Mouse (Mus musculus) CH12.LX (cell line): ENCODE data around the gene Mroh3. TPM values are rescaled to one million over a fixed set of nuclear protein-coding genes. Genes with fewer than 3 reads are reported as not detected.
A peak's percentile ranks its signal among the peaks of the same experiment; 100 is the strongest.

ENCODE experiments used
- DNase-seq: peaks from one replicate; pipeline ENCODE4 v3.0.0-alpha.2; 2013; ENCODE audit errors: extremely low read depth
- H3K27ac ChIP-seq: 2 replicates; pipeline ENCODE4 v1.5.1; 2012; ENCODE audit warnings: low read depth, mild to moderate bottlenecking, control low read depth, moderate library complexity; ENCODE audit not compliant: insufficient read depth
- H3K27me3 ChIP-seq: replicated peaks from 2 replicates; pipeline ENCODE3; 2012; ENCODE audit warnings: inconsistent platforms
- H3K36me3 ChIP-seq, 2 experiments: replicated peaks in 1 of 2; 2 replicates each; pipeline versions ENCODE3 to v1.6.1; 2012; ENCODE audit warnings: inconsistent platforms in 1 of 2, low read length in 1 of 2, mild to moderate bottlenecking in 1 of 2, mixed read lengths in 1 of 2, moderate library complexity in 1 of 2; ENCODE audit not compliant: control insufficient read depth in 1 of 2, insufficient read depth in 1 of 2
- H3K4me1 ChIP-seq, 2 experiments: 2 replicates each; pipeline ENCODE4 v1.6.1; 2012; ENCODE audit warnings: inconsistent platforms in 1 of 2, moderate library complexity in 1 of 2; ENCODE audit not compliant: insufficient read depth in 2 of 2, control insufficient read depth in 1 of 2
- H3K4me2 ChIP-seq: 2 replicates; pipeline ENCODE4 v1.6.1; 2012; ENCODE audit warnings: low read depth, mild to moderate bottlenecking, control low read depth; ENCODE audit not compliant: poor library complexity, insufficient read depth, severe bottlenecking
- H3K4me3 ChIP-seq, 3 experiments: fragments of 150-350 bp in 1 of 3; sonication (generic) in 1 of 3; replicated peaks in 1 of 3; 2 replicates each; pipeline versions ENCODE3 to v1.5.1; 2011 to 2012; ENCODE audit warnings: low read depth in 2 of 3, low read length in 2 of 3, mild to moderate bottlenecking in 2 of 3, moderate library complexity in 2 of 3, control low read depth in 1 of 3, improper control_type of control experiment in 1 of 3, inconsistent platforms in 1 of 3, mixed read lengths in 1 of 3; ENCODE audit not compliant: poor library complexity in 1 of 3
- H3K79me2 ChIP-seq: replicated peaks from 2 replicates; pipeline ENCODE4 v1.6.1; 2012; ENCODE audit warnings: mild to moderate bottlenecking, moderate library complexity; ENCODE audit not compliant: control insufficient read depth, poor library complexity, insufficient read depth, severe bottlenecking; ENCODE audit errors: extremely low read depth
- H3K9ac ChIP-seq: 2 replicates; pipeline ENCODE4 v1.6.1; 2012; ENCODE audit warnings: low read depth, mild to moderate bottlenecking, control low read depth, moderate library complexity; ENCODE audit not compliant: insufficient read depth
- H3K9me3 ChIP-seq: replicated peaks from 2 replicates; pipeline ENCODE3; 2012; ENCODE audit warnings: low read length, inconsistent platforms, mixed read lengths
- BHLHE40 ChIP-seq: IDR thresholded peaks from 2 replicates; pipeline ENCODE4 v1.6.1; 2011; ENCODE audit warnings: mild to moderate bottlenecking, low read depth, low read length, improper control_type of control experiment
- CTCF ChIP-seq, 2 experiments: IDR thresholded peaks in 1 of 2; conservative IDR thresholded peaks in 1 of 2; 2 replicates each; pipeline ENCODE4 v1.5.1; 2011 to 2012; ENCODE audit warnings: low read depth in 2 of 2, low read length in 2 of 2, improper control_type of control experiment in 1 of 2, inconsistent platforms in 1 of 2, mild to moderate bottlenecking in 1 of 2, moderate library complexity in 1 of 2
- ELF1 ChIP-seq: IDR thresholded peaks from 2 replicates; pipeline ENCODE4 v1.6.1; 2014; ENCODE audit warnings: low read depth, mild to moderate bottlenecking, inconsistent platforms, low read length, improper control_type of control experiment
- EP300 ChIP-seq: IDR thresholded peaks from 2 replicates; pipeline ENCODE4 v1.6.1; 2011; ENCODE audit warnings: low read length, improper control_type of control experiment
- JUN ChIP-seq: IDR thresholded peaks from 2 replicates; pipeline ENCODE4 v1.6.1; 2011; ENCODE audit warnings: low read depth, mild to moderate bottlenecking, low read length, improper control_type of control experiment, moderate library complexity; ENCODE audit not compliant: insufficient read depth
- JUND ChIP-seq: conservative IDR thresholded peaks from 2 replicates; pipeline ENCODE4 v1.6.1; 2011; ENCODE audit warnings: low read depth, low read length, improper control_type of control experiment
- MAFK ChIP-seq: IDR thresholded peaks from 2 replicates; pipeline ENCODE4 v1.6.1; 2011; ENCODE audit warnings: low read length, improper control_type of control experiment; ENCODE audit not compliant: insufficient replicate concordance
- MAZ ChIP-seq: IDR thresholded peaks from 2 replicates; pipeline ENCODE4 v1.6.1; 2012; ENCODE audit warnings: low read depth, mild to moderate bottlenecking, inconsistent platforms, low read length, improper control_type of control experiment, moderate library complexity
- MXI1 ChIP-seq: IDR thresholded peaks from 2 replicates; pipeline ENCODE4 v1.6.1; 2011; ENCODE audit warnings: mild to moderate bottlenecking, low read depth, low read length, improper control_type of control experiment
- NELFE ChIP-seq: IDR thresholded peaks from 2 replicates; pipeline ENCODE4 v1.6.1; 2011; ENCODE audit warnings: low read depth, low read length, improper control_type of control experiment
- NRF1 ChIP-seq: IDR thresholded peaks from 2 replicates; pipeline ENCODE4 v1.6.1; 2014; ENCODE audit warnings: low read depth, mild to moderate bottlenecking, inconsistent platforms, low read length, improper control_type of control experiment, moderate library complexity
- PAX5 ChIP-seq: IDR thresholded peaks from 2 replicates; pipeline ENCODE4 v1.6.1; 2012; ENCODE audit warnings: low read length, inconsistent platforms, mixed read lengths
- POLR2A ChIP-seq: IDR thresholded peaks from 2 replicates; pipeline ENCODE4 v1.6.1; 2011; ENCODE audit warnings: low read depth, mild to moderate bottlenecking, improper control_type of control experiment, low read length
- RAD21 ChIP-seq: IDR thresholded peaks from 2 replicates; pipeline ENCODE4 v1.6.1; 2011; ENCODE audit warnings: low read depth, mild to moderate bottlenecking, low read length, improper control_type of control experiment, moderate library complexity
- SIN3A ChIP-seq: IDR thresholded peaks from 2 replicates; pipeline ENCODE4 v1.6.1; 2012; ENCODE audit warnings: low read length, improper control_type of control experiment, inconsistent platforms
- SMC3 ChIP-seq: IDR thresholded peaks from 2 replicates; pipeline ENCODE4 v1.6.1; 2011; ENCODE audit warnings: low read depth, low read length, improper control_type of control experiment
- USF2 ChIP-seq: conservative IDR thresholded peaks from 2 replicates; pipeline ENCODE4 v1.6.1; 2011; ENCODE audit warnings: low read depth, low read length, improper control_type of control experiment
- ZC3H11A ChIP-seq: IDR thresholded peaks from 2 replicates; pipeline ENCODE4 v1.6.1; 2012; ENCODE audit warnings: low read depth, mild to moderate bottlenecking, inconsistent platforms, low read length, improper control_type of control experiment
- ZNF384 ChIP-seq: IDR thresholded peaks from 2 replicates; pipeline ENCODE4 v1.6.1; 2012; ENCODE audit warnings: low read depth, low read length, improper control_type of control experiment, inconsistent platforms
- dilution Hi-C: fragments of 300-500 bp; cut with MboI; formaldehyde crosslinking; loops from 2 replicates; pipeline ENCODE4 v1.14.3; 2020; ENCODE audit warnings: low sequenced_read_pairs; ENCODE audit not compliant: extremely low pct_unique_long_range_greater_than_20kb, extremely low pct_ligation_motif_present
- in situ Hi-C: fragments of 300-500 bp; cut with MboI; formaldehyde crosslinking; loops from 3 replicates; pipeline ENCODE4 v1.14.3; 2019; ENCODE audit warnings: low sequenced_read_pairs, low pct_ligation_motif_present, low pct_unique_long_range_greater_than_20kb, mixed read lengths
- polyA plus RNA-seq: library from polyadenylated mRNA; unstranded; fragments of >175 nt; gene quantifications from 2 replicates; pipeline ENCODE4 v1.2.1, GENCODE M21; 2012; ENCODE audit warnings: low read depth; ENCODE audit not compliant: insufficient read length
- total RNA-seq, 2 experiments: library from RNA; depleted of rRNA; stranded (reverse); fragments of 300-350 nt in 1 of 2; fragments of >200 nt in 1 of 2; gene quantifications; 2 replicates each; pipeline ENCODE4 v1.2.3; 2012 to 2014

Gene Mroh3
- total and polyA plus RNA-seq, 3 experiments: not detected

GRCm38 (mm10) chr1:136175183-136175582, 37.4 kb downstream of the Mroh3 start:
- peaks cover 0 to 2% of the 10 kb centered on the region in 2 experiments; a peak in 1 of 4 replicates for H3K4me1 ChIP-seq
- no peaks in the 10 kb centered on the region for H3K9me3 ChIP-seq
- dilution Hi-C loops (no loop called here), in situ Hi-C loops (no loop called here)
- no peaks in the 10 kb centered on the region for H3K27me3 ChIP-seq
- DNase-seq: peak; percentile 71
- H3K27ac ChIP-seq: no peak overlapping the region
- TF ChIP-seq BHLHE40 (no peak), POLR2A (no peak), CTCF (conservative IDR thresholded peaks at IDR 0.05 in 1 of 2, IDR thresholded peaks at IDR 0.05 in 1 of 2; ENCODE audit: low read depth in 2 of 2, low read length in 2 of 2) (peak; percentile 59 to 84), ZC3H11A (peak; percentile 8; the same call in 1 of the 2 replicates), JUN (no peak), SMC3 (peak; percentile 75), JUND (no peak), RAD21 (peak; percentile 74), ELF1 (no peak), NRF1 (no peak), MXI1 (no peak)
- H3K9ac ChIP-seq: no peak overlapping the region
- H3K4me2 ChIP-seq: no peak overlapping the region
- H3K4me3 ChIP-seq: no peak overlapping the region
- H3K36me3 ChIP-seq: peaks cover 74 to 86% of the 10 kb centered on the region in 2 experiments
- H3K79me2 ChIP-seq: no peaks in the 10 kb centered on the region

GRCm38 (mm10) chr1:136174101-136174606, 38.5 kb downstream of the Mroh3 start:
- in situ Hi-C loops (loop anchor here (5.0 kb wide), 1 partner anchor 38 kb away; the partner anchor contains the start of gene Mroh3), dilution Hi-C loops (no loop called here)
- Histone ChIP-seq H3K4me1 (peaks cover 0 to 8% of the 10 kb centered on the region in 2 experiments; a peak in 2 of 4 replicates), H3K27me3 (no peaks in the 10 kb centered on the region), H3K27ac (no peak overlapping the region), H3K79me2 (no peaks in the 10 kb centered on the region), H3K9me3 (no peaks in the 10 kb centered on the region), H3K36me3 (peaks cover 83 to 97% of the 10 kb centered on the region in 2 experiments), H3K9ac (no peak overlapping the region), H3K4me2 (no peak overlapping the region), H3K4me3 (no peak overlapping the region)
- DNase-seq: no peak
- TF ChIP-seq MAZ: no peak
- TF ChIP-seq EP300: no peak
- no peak for TF ChIP-seq NRF1
- no peak for TF ChIP-seq PAX5
- no peak for TF ChIP-seq USF2
- no peak for TF ChIP-seq ZNF384
- TF ChIP-seq JUN: no peak
- TF ChIP-seq BHLHE40: no peak
- no peak for TF ChIP-seq CTCF (conservative IDR thresholded peaks at IDR 0.05 in 1 of 2, IDR thresholded peaks at IDR 0.05 in 1 of 2; ENCODE audit: low read depth in 2 of 2, low read length in 2 of 2)
- no peak for TF ChIP-seq SIN3A
- TF ChIP-seq NELFE: no peak
- no peak for TF ChIP-seq MAFK
